ENCODE assay signal across 10 mouse cellular contexts in genomic region chr2:6071598-6072440, GRCm38 (mm10). TPM values are rescaled to one million over a fixed set of nuclear protein-coding genes. Genes with fewer than 3 reads are reported as not detected.
DNase-seq lines count a peak whose midpoint lies in the region; ATAC-seq and TF ChIP-seq lines count a peak whose summit lies in the region.
"Had no signal": no experiment of that assay in that cellular context is flagged by ENCODE, and none has a peak within 500 bp of the region (broad histone marks: within the 10 kb centered on the region; RNA-seq: fewer than 3 reads in every experiment).

No protein-coding gene starts in this region.

- TF ChIP-seq CTCF in intestine, postnatal 0 days (IDR thresholded peaks at IDR 0.05; ENCODE audit: low read depth): 0 out of 2 replicates have a peak, but pooled peaks have one; percentile 2
- no peak for TF ChIP-seq CTCF in forebrain, postnatal 0 days (IDR thresholded peaks at IDR 0.05; ENCODE audit: low read depth)

- no peak overlapping the region for H3K4me3 ChIP-seq in ES-E14 (ENCODE audit: insufficient read depth in 1 of 2, low read depth in 1 of 2, low read length in 2 of 2, poor library complexity in 1 of 2, severe bottlenecking in 1 of 2)
- no peak overlapping the region for H3K4me3 ChIP-seq in intestine, postnatal 0 days (ENCODE audit: low read depth, low read length)
- no peak overlapping the region for H3K4me3 ChIP-seq in forebrain, embryonic 15.5 days
- no peak overlapping the region for H3K4me3 ChIP-seq in forebrain, postnatal 0 days (ENCODE audit: low read depth, low read length)

- H3K4me1 ChIP-seq in ES-E14 (ENCODE audit: control insufficient read depth in 2 of 2, insufficient read depth in 2 of 2, low read length in 2 of 2, poor library complexity in 1 of 2): peaks cover 2 to 17% of the 10 kb centered on the region in 2 experiments; a peak in 3 of 4 replicates
- peaks cover 11% of the 10 kb centered on the region; the same call in 1 of the 2 replicates for H3K4me1 ChIP-seq in intestine, postnatal 0 days (replicated peaks; ENCODE audit: control insufficient read depth, insufficient read depth, low read length)
- no peaks in the 10 kb centered on the region for H3K4me1 ChIP-seq in forebrain, embryonic 15.5 days
- no peaks in the 10 kb centered on the region for H3K4me1 ChIP-seq in forebrain, postnatal 0 days (ENCODE audit: insufficient read depth)

- no peaks in the 10 kb centered on the region for H3K9me3 ChIP-seq in ES-E14 (ENCODE audit: control insufficient read depth, insufficient read depth, low read depth, low read length)
- no peaks in the 10 kb centered on the region for H3K9me3 ChIP-seq in intestine, postnatal 0 days (ENCODE audit: control insufficient read depth)
- H3K9me3 ChIP-seq in forebrain, embryonic 15.5 days: no peaks in the 10 kb centered on the region
- H3K9me3 ChIP-seq in forebrain, postnatal 0 days (ENCODE audit: low read length): no peaks in the 10 kb centered on the region

- no peaks in the 10 kb centered on the region for H3K36me3 ChIP-seq in ES-E14 (ENCODE audit: control insufficient read depth, insufficient read depth, low read length, poor library complexity, severe bottlenecking)
- H3K36me3 ChIP-seq in intestine, postnatal 0 days (ENCODE audit: control insufficient read depth, insufficient read depth): no peaks in the 10 kb centered on the region
- H3K36me3 ChIP-seq in forebrain, embryonic 15.5 days: no peaks in the 10 kb centered on the region
- H3K36me3 ChIP-seq in forebrain, postnatal 0 days (ENCODE audit: insufficient read depth): no peaks in the 10 kb centered on the region

- no peaks in the 10 kb centered on the region for H3K27me3 ChIP-seq in intestine, postnatal 0 days (replicated peaks; ENCODE audit: control insufficient read depth, insufficient read depth, low read length)
- no peaks in the 10 kb centered on the region for H3K27me3 ChIP-seq in forebrain, embryonic 15.5 days
- no peaks in the 10 kb centered on the region for H3K27me3 ChIP-seq in forebrain, postnatal 0 days (ENCODE audit: insufficient read depth, low read length)

- in situ Hi-C loops in ES-E14 (cut with MboI; ENCODE audit: low sequenced_read_pairs in 2 of 2, unreplicated experiment in 2 of 2): no loop called here

- ATAC-seq in intestine, postnatal 0 days: peak; percentile 74
- ATAC-seq in forebrain, embryonic 15.5 days (replicated peaks): no peak
- ATAC-seq in forebrain, postnatal 0 days: no peak
- ATAC-seq: activated CD4-positive, CD25-positive, alpha-beta regulatory T cell, adult 4 months had no signal

- DNase-seq in 416B (ENCODE audit: low read depth) (peak; percentile 36), ES-E14 (ENCODE audit: low read depth, low spot score) (no peak)
- peak; percentile 90 for DNase-seq in lung, postnatal 36 days
- DNase-seq in gastrocnemius, postnatal 10 days: no peak
- no peak for DNase-seq in forebrain, postnatal 0 days
- DNase-seq: gastrocnemius, postnatal 36 days; kidney, postnatal 4 days had no signal

- 15% methylated on average over 11 of the region's 11 CpGs for WGBS in intestine, postnatal 0 days
- WGBS in forebrain, embryonic 15.5 days: 75% methylated on average over 11 of the region's 11 CpGs
- WGBS in forebrain, postnatal 0 days: 69% methylated on average over 11 of the region's 11 CpGs

- H3K27ac ChIP-seq in ES-E14 (ENCODE audit: insufficient read depth, low read depth, low read length, poor library complexity, severe bottlenecking): no peak overlapping the region; the same call in 1 of the 2 replicates
- no peak overlapping the region; the same call in 1 of the 2 replicates for H3K27ac ChIP-seq in intestine, postnatal 0 days (ENCODE audit: low read depth, low read length)
- no peak overlapping the region for H3K27ac ChIP-seq in forebrain, embryonic 15.5 days (replicated peaks)
- no peak overlapping the region for H3K27ac ChIP-seq in forebrain, postnatal 0 days (ENCODE audit: low read depth, low read length)

- H3K4me2 ChIP-seq in intestine, postnatal 0 days (replicated peaks; ENCODE audit: low read depth): no peak overlapping the region
- H3K4me2 ChIP-seq in forebrain, embryonic 15.5 days (replicated peaks): no peak overlapping the region
- H3K4me2 ChIP-seq in forebrain, postnatal 0 days (ENCODE audit: low read depth): no peak overlapping the region

- no peak overlapping the region for H3K9ac ChIP-seq in ES-E14 (ENCODE audit: insufficient read depth, low read depth, low read length, poor library complexity, severe bottlenecking)
- no peak overlapping the region for H3K9ac ChIP-seq in intestine, postnatal 0 days (ENCODE audit: low read depth, low read length)
- H3K9ac ChIP-seq in forebrain, embryonic 15.5 days (replicated peaks): no peak overlapping the region
- no peak overlapping the region for H3K9ac ChIP-seq in forebrain, postnatal 0 days

TF ChIP-seq in ES-E14, 5 proteins besides CTCF, POLR2A, EP300 and RAD21:
- TF ChIP-seq ZNF384 (IDR thresholded peaks at IDR 0.05; ENCODE audit: low read depth, low read length) (no peak), HCFC1 (IDR thresholded peaks at IDR 0.05; ENCODE audit: borderline replicate concordance, insufficient read depth, low read length) (peak; percentile 42; the same call in 1 of the 2 replicates), CHD2 (IDR thresholded peaks at IDR 0.05; ENCODE audit: low read depth, low read length) (no peak), ZC3H11A (IDR thresholded peaks at IDR 0.05; ENCODE audit: borderline replicate concordance, low read depth, low read length) (no peak), MAFK (IDR thresholded peaks at IDR 0.05; ENCODE audit: insufficient read depth, low read depth, low read length) (no peak)

RNA-seq across cellular contexts. Expression of gene Proser2, which starts 58.2 kb away (rescaled TPM):
- 1.9 TPM in 2 replicates for total RNA-seq in ES-E14 (2012; rRNA removed)
- 9.0 and 10.4 TPM in 2 replicates for polyA plus RNA-seq in intestine, postnatal 0 days (2015; fragmentation: Nextera tagmentation; extraction: Ambion mirVana)
- polyA plus RNA-seq in forebrain, embryonic 15.5 days (2015; fragmentation: Nextera tagmentation; extraction: Ambion mirVana): 3.3 and 3.6 TPM in 2 replicates
- total RNA-seq in gastrocnemius, postnatal 10 days (2021): 1 to 10 TPM; 4.0 to 4.4 TPM
- 2.8 and 3.2 TPM in 2 replicates for total RNA-seq in forebrain, postnatal 0 days (2014; rRNA removed)
- polyA plus RNA-seq in forebrain, postnatal 0 days (2015; fragmentation: Nextera tagmentation; extraction: Ambion mirVana): 4.6 and 5.1 TPM in 2 replicates
- polyA plus RNA-seq: activated CD4-positive, CD25-positive, alpha-beta regulatory T cell, adult 4 months had no signal

Comparison
In these comparisons a context has a peak if more than half of its experiments do, and no peak if none do; other contexts are left out.
1. DNase-seq: peak in 416B (single experiment) and lung, postnatal 36 days (single experiment); none in ES-E14 (single experiment), gastrocnemius, postnatal 10 days (single experiment) and forebrain, postnatal 0 days (single experiment).